Mouse (Mus musculus): ENCODE results near the gene Cdh6. TPM values are rescaled to one million over a fixed set of nuclear protein-coding genes. Genes with fewer than 3 reads are reported as not detected.

Cdh6 gene
- polyA plus RNA-seq, 1 experiment from 2014 or later: 33.8 TPM

DNA sequence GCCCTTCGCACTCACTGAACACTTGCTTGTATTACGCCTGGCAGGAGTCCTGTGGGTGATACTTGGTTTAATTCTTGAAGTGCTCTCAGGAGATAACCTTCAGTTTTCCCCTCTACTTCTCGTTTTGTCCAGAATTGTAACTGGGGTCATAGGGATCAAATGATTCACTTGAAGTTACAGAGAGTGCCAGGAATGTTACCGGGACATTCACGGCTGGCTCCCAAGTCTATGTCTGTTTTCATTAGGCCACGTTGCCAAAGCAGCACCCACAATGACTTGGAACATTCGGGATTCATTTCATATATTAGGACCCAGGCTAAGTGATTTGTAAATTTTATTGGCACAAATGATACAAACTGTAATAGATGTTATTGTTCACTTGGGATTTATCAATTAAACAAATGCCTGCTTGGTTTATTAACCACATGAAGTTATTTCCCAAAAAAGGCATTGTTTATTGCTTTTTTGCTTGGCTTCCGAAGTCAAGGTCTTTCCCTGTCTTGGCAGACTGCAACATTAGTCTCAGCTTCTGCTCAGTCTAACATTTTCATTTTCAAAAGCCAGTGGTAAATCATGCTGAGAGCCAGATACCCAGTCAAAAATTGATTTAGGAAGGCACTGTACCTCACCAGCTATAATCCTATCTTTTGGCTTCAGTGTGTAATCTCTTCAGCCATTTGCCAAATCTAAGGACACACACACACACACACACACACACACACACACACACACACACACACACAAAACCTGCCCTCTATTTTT is 96.4 kb downstream of the Cdh6 start:
- WGBS: 72% methylated on average over 8 of the region's 8 CpGs
- Histone ChIP-seq H3K4me3 (ENCODE audit: low read length) (no peak overlapping the region), H3K27me3 (ENCODE audit: insufficient read depth, low read length) (no peaks in the 10 kb centered on the region), H3K9me3 (ENCODE audit: low read length) (no peaks in the 10 kb centered on the region), H3K9ac (replicated peaks; ENCODE audit: low read length) (no peak overlapping the region), H3K27ac (ENCODE audit: low read length) (no peak overlapping the region), H3K36me3 (ENCODE audit: insufficient read depth, low read length) (no peaks in the 10 kb centered on the region), H3K4me1 (ENCODE audit: insufficient read depth, low read length) (no peaks in the 10 kb centered on the region), H3K4me2 (replicated peaks; ENCODE audit: low read depth, low read length) (no peak overlapping the region)
- ATAC-seq (ENCODE audit: low FRiP score, low TSS enrichment): no peak

- H3K27me3 ChIP-seq (ENCODE audit: insufficient read depth, low read length): no peaks in the 10 kb centered on the region
- no peaks in the 10 kb centered on the region for H3K9me3 ChIP-seq (ENCODE audit: low read length)
- H3K27ac ChIP-seq (ENCODE audit: low read length): no peak overlapping the region
- ATAC-seq (ENCODE audit: low FRiP score, low TSS enrichment): no peak
- H3K4me3 ChIP-seq (ENCODE audit: low read length): no peak overlapping the region
- no peak overlapping the region for H3K9ac ChIP-seq (replicated peaks; ENCODE audit: low read length)
- no peaks in the 10 kb centered on the region for H3K36me3 ChIP-seq (ENCODE audit: insufficient read depth, low read length)
- H3K4me2 ChIP-seq (replicated peaks; ENCODE audit: low read depth, low read length): no peak overlapping the region
- WGBS: 73% methylated on average over 4 of the region's 4 CpGs
- H3K4me1 ChIP-seq (ENCODE audit: insufficient read depth, low read length): no peaks in the 10 kb centered on the region
Measured at GRCm38 (mm10) chr15:13074047-13074446, 99.4 kb downstream of the Cdh6 start.

GRCm38 (mm10) chr15:13068213-13068516 is 105.3 kb downstream of the Cdh6 start:
- no peak overlapping the region for H3K9ac ChIP-seq (replicated peaks; ENCODE audit: low read length)

DNA sequence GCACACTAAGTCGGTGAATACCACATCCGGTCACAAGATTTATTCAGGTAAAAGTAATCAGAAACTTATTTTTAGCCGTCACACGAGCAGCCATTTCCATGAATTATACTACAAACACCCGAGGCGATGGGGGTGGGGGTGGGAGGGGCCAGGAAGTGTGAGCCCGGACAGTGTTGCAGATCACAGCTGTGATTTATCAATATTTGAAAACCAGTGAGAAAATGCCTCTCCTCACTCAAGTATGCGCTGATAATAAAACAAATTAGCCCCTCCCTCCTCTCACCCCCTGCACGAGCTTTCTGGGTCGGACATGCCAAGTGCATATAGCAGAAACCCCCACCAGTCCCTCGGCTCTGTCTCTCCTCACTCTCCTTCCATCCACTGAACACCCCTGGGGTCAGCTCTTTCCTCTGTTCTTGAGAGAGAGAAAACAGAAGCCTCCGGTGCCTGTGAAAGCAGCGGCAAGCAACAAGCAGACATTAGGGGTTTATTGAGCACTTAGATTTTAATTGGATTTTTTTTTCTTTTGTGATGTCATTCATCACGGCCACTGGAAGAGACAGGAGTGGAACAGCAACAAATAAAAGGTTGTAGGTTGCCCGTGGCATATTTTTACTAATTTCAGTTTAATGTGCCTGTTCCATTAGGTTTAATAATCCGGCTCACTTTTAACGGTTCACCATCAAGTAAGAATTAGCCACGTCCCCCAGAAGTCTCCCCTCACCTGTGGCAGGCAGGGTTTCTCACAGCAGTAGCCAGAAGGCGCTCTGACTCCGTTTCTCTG is 105.9 kb downstream of the Cdh6 start:
- peak; percentile 71 for ATAC-seq (ENCODE audit: low FRiP score, low TSS enrichment)
- no peaks in the 10 kb centered on the region for H3K9me3 ChIP-seq (ENCODE audit: low read length)
- peak overlapping the region; percentile 48 for H3K9ac ChIP-seq (replicated peaks; ENCODE audit: low read length)
- peak overlapping the region; percentile 42 for H3K4me3 ChIP-seq (ENCODE audit: low read length)
- no peaks in the 10 kb centered on the region for H3K36me3 ChIP-seq (ENCODE audit: insufficient read depth, low read length)
- peaks cover 21% of the 10 kb centered on the region for H3K4me1 ChIP-seq (ENCODE audit: insufficient read depth, low read length)
- H3K27me3 ChIP-seq (ENCODE audit: insufficient read depth, low read length): no peaks in the 10 kb centered on the region
- H3K4me2 ChIP-seq (replicated peaks; ENCODE audit: low read depth, low read length): peak overlapping the region; percentile 63
- H3K27ac ChIP-seq (ENCODE audit: low read length): peak overlapping the region; percentile 40; the same call in 1 of the 2 replicates
- WGBS: 12% methylated on average over 20 of the region's 20 CpGs

More at GRCm38 (mm10) chr15:13068213-13068516, 105.3 kb downstream of the Cdh6 start:
- Histone ChIP-seq H3K27ac (ENCODE audit: low read length) (no peak overlapping the region; the same call in 1 of the 2 replicates), H3K4me3 (ENCODE audit: low read length) (no peak overlapping the region), H3K36me3 (ENCODE audit: insufficient read depth, low read length) (no peaks in the 10 kb centered on the region), H3K4me1 (ENCODE audit: insufficient read depth, low read length) (peaks cover 21% of the 10 kb centered on the region), H3K4me2 (replicated peaks; ENCODE audit: low read depth, low read length) (peak overlapping the region; percentile 63), H3K9me3 (ENCODE audit: low read length) (no peaks in the 10 kb centered on the region), H3K27me3 (ENCODE audit: insufficient read depth, low read length) (no peaks in the 10 kb centered on the region)
- ATAC-seq (ENCODE audit: low FRiP score, low TSS enrichment): no peak

DNA sequence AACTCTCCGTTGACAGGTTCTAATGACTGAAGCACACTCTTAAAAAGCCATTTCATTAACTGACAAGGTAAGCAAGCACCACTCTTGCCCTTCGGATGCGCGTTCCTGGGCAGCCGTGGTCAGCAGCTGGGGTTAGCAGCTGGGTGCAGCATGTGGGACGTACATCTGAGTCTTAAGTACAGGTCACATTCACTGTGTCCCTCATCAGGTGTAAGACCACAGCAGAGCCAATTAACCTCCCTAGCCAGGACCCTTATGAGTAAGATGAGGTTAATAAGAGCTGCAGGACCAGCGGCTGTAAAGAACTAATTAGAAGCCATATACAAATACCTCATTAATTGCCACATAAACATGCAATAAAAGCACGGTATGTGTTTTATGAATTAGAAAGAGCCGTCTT is 106.7 kb downstream of the Cdh6 start:
- H3K4me1 ChIP-seq (ENCODE audit: insufficient read depth, low read length): peaks cover 21% of the 10 kb centered on the region
- no peak overlapping the region for H3K9ac ChIP-seq (replicated peaks; ENCODE audit: low read length)
- no peaks in the 10 kb centered on the region for H3K27me3 ChIP-seq (ENCODE audit: insufficient read depth, low read length)
- peak overlapping the region; percentile 42; the same call in 1 of the 2 replicates for H3K4me3 ChIP-seq (ENCODE audit: low read length)
- 0 out of 2 replicates have a peak overlapping the region, but pooled peaks have one; percentile 17 for H3K27ac ChIP-seq (ENCODE audit: low read length)
- H3K9me3 ChIP-seq (ENCODE audit: low read length): no peaks in the 10 kb centered on the region
- H3K4me2 ChIP-seq (replicated peaks; ENCODE audit: low read depth, low read length): peak overlapping the region; percentile 63
- no peaks in the 10 kb centered on the region for H3K36me3 ChIP-seq (ENCODE audit: insufficient read depth, low read length)
- WGBS: 21% methylated on average over 9 of the region's 9 CpGs
- 0 out of 2 replicates have a peak, but pooled peaks have one; percentile 17 for ATAC-seq (ENCODE audit: low FRiP score, low TSS enrichment)

GRCm38 (mm10) chr15:13063633-13064032 is 109.8 kb downstream of the Cdh6 start:
- 79% methylated on average over 13 of the region's 13 CpGs for WGBS
- no peak overlapping the region for H3K27ac ChIP-seq (ENCODE audit: low read length)
- H3K4me1 ChIP-seq (ENCODE audit: insufficient read depth, low read length): peaks cover 21% of the 10 kb centered on the region
- no peak overlapping the region for H3K4me3 ChIP-seq (ENCODE audit: low read length)
- ATAC-seq (ENCODE audit: low FRiP score, low TSS enrichment): no peak
- no peaks in the 10 kb centered on the region for H3K27me3 ChIP-seq (ENCODE audit: insufficient read depth, low read length)
- H3K9me3 ChIP-seq (ENCODE audit: low read length): no peaks in the 10 kb centered on the region
- H3K9ac ChIP-seq (replicated peaks; ENCODE audit: low read length): no peak overlapping the region
- H3K36me3 ChIP-seq (ENCODE audit: insufficient read depth, low read length): peaks cover 5% of the 10 kb centered on the region; the same call in 1 of the 2 replicates
- no peak overlapping the region for H3K4me2 ChIP-seq (replicated peaks; ENCODE audit: low read depth, low read length)

- H3K4me1 ChIP-seq (ENCODE audit: insufficient read depth, low read length): no peaks in the 10 kb centered on the region
- H3K4me2 ChIP-seq (replicated peaks; ENCODE audit: low read depth, low read length): no peak overlapping the region
- no peak overlapping the region for H3K27ac ChIP-seq (ENCODE audit: low read length)
- peaks cover 5% of the 10 kb centered on the region; the same call in 1 of the 2 replicates for H3K36me3 ChIP-seq (ENCODE audit: insufficient read depth, low read length)
- WGBS: 84% methylated on average over 5 of the region's 5 CpGs
- no peak overlapping the region for H3K4me3 ChIP-seq (ENCODE audit: low read length)
- H3K27me3 ChIP-seq (ENCODE audit: insufficient read depth, low read length): no peaks in the 10 kb centered on the region
- no peak overlapping the region for H3K9ac ChIP-seq (replicated peaks; ENCODE audit: low read length)
- ATAC-seq (ENCODE audit: low FRiP score, low TSS enrichment): no peak
- no peaks in the 10 kb centered on the region for H3K9me3 ChIP-seq (ENCODE audit: low read length)
Measured at GRCm38 (mm10) chr15:13057728-13058127, 115.7 kb downstream of the Cdh6 start.

DNA sequence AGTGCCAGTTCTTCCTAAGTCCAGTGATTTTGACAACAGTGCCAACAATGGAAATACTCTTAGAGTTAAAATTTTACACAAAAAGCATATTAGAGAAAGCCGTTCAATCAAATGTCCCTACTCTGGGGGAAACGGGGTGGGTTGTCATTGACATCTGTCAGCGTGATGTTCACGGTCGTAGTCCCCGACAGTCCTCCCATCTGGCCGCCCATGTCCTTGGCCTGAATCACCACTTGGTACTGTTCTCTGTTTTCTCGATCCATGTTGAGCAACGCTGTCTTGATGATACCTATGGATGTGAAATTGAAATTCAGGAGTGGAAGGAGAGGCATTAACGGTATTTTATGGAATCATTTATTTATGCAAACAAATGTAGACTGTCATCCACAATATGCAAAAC is 116.2 kb downstream of the Cdh6 start:
- H3K4me2 ChIP-seq (replicated peaks; ENCODE audit: low read depth, low read length): no peak overlapping the region
- H3K9ac ChIP-seq (replicated peaks; ENCODE audit: low read length): no peak overlapping the region
- H3K4me1 ChIP-seq (ENCODE audit: insufficient read depth, low read length): no peaks in the 10 kb centered on the region
- peaks cover 5% of the 10 kb centered on the region; the same call in 1 of the 2 replicates for H3K36me3 ChIP-seq (ENCODE audit: insufficient read depth, low read length)
- H3K4me3 ChIP-seq (ENCODE audit: low read length): no peak overlapping the region
- no peak overlapping the region for H3K27ac ChIP-seq (ENCODE audit: low read length)
- no peak for ATAC-seq (ENCODE audit: low FRiP score, low TSS enrichment)
- H3K9me3 ChIP-seq (ENCODE audit: low read length): no peaks in the 10 kb centered on the region
- WGBS: 94% methylated on average over 10 of the region's 10 CpGs
- no peaks in the 10 kb centered on the region for H3K27me3 ChIP-seq (ENCODE audit: insufficient read depth, low read length)

GRCm38 (mm10) chr15:13047910-13048309 is 125.6 kb downstream of the Cdh6 start:
- 83% methylated on average over 7 of the region's 7 CpGs for WGBS

DNA sequence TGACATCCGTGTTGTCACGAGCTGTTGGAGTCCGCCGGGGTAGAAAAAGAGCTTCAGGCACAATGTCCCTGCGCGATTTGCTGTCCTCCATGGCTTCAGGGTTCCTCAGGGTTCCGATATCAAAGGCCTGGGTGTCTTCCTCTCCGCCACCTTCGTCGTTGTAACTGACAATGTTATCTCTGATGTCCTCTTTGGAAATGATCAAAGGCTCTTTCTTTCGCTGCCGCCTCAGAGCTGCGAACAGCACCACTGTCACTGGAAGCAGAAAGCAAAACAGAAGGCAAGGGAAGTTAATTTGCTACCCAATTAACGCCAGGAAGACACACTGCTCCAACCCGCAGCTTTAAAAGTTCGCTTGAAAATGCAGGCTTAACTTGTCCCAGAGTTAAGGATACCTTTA is 139.0 kb downstream of the Cdh6 start:
- Histone ChIP-seq H3K27ac (ENCODE audit: low read length) (no peak overlapping the region), H3K27me3 (ENCODE audit: insufficient read depth, low read length) (no peaks in the 10 kb centered on the region), H3K36me3 (ENCODE audit: insufficient read depth, low read length) (no peaks in the 10 kb centered on the region), H3K4me1 (ENCODE audit: insufficient read depth, low read length) (0 out of 2 replicates have a peak, but pooled peaks cover 6% of the 10 kb centered on the region), H3K4me3 (ENCODE audit: low read length) (no peak overlapping the region), H3K4me2 (replicated peaks; ENCODE audit: low read depth, low read length) (peak overlapping the region; percentile 28; the same call in 1 of the 2 replicates), H3K9ac (replicated peaks; ENCODE audit: low read length) (no peak overlapping the region), H3K9me3 (ENCODE audit: low read length) (no peaks in the 10 kb centered on the region)
- ATAC-seq (ENCODE audit: low FRiP score, low TSS enrichment): no peak
- 16% methylated on average over 16 of the region's 16 CpGs for WGBS

More at GRCm38 (mm10) chr15:13047910-13048309, 125.6 kb downstream of the Cdh6 start:
- no peak for ATAC-seq (ENCODE audit: low FRiP score, low TSS enrichment)
- H3K36me3 ChIP-seq (ENCODE audit: insufficient read depth, low read length): peaks cover 12% of the 10 kb centered on the region; the same call in 1 of the 2 replicates
- no peaks in the 10 kb centered on the region for H3K4me1 ChIP-seq (ENCODE audit: insufficient read depth, low read length)
- H3K4me3 ChIP-seq (ENCODE audit: low read length): no peak overlapping the region
- H3K27ac ChIP-seq (ENCODE audit: low read length): no peak overlapping the region
- H3K4me2 ChIP-seq (replicated peaks; ENCODE audit: low read depth, low read length): no peak overlapping the region
- no peaks in the 10 kb centered on the region; the same call in 1 of the 2 replicates for H3K9me3 ChIP-seq (ENCODE audit: low read length)
- no peak overlapping the region for H3K9ac ChIP-seq (replicated peaks; ENCODE audit: low read length)
- no peaks in the 10 kb centered on the region for H3K27me3 ChIP-seq (ENCODE audit: insufficient read depth, low read length)

All from kidney, embryonic 16.5 days (tissue).